Mouse (Mus musculus) ZHBTc4 (cell line): ENCODE data around the gene Samd9l.
"Not testable (repeated sequence)": the region's sequence is repeated elsewhere in the genome, so short reads cannot be mapped to it uniquely, and the experiment has no call there.

Experiments
- DNase-seq: peaks from one replicate; pipeline ENCODE4 v3.0.0-alpha.2; 2011; ENCODE audit warnings: low read depth, low spot score

The Samd9l gene

DNA sequence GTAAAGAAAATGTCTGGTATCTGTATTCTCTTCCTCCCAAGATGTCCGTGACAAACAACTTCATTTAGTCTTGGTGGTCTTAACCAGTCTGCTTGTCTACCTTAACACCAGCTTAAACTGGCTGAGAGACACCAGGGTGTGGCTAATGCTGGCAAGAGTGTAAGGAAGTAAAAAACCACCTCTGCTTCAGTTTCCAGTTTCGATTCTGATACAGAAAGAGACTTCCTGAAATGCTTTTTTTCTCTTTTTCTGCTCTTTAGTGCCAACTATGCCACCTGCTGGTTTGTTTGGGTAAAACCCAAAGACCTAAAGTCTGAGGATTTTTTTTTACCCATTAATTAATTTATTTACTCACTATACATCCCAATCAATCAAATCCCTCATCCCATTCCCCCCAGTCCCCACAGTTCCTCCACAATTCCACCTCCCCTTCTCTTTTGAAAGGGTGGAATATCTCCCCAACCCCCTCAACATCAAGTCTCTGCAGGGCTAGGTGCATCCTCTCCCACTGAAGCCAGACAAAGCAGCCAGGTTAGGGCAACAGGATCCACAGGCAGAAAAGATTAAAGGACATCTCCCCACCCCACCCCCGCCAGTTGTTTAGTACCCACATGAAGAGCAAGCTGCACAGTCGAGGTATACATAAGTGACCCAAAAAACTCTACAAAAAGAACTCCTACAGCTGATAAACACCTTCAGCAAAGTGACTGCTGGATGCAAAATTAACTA is at the start of gene Samd9l:
Gene Samd9l, minus strand, starts transcription at position 233 of the 729 bp plus-strand sequence.
- DNase-seq = peak; percentile 71

DNA sequence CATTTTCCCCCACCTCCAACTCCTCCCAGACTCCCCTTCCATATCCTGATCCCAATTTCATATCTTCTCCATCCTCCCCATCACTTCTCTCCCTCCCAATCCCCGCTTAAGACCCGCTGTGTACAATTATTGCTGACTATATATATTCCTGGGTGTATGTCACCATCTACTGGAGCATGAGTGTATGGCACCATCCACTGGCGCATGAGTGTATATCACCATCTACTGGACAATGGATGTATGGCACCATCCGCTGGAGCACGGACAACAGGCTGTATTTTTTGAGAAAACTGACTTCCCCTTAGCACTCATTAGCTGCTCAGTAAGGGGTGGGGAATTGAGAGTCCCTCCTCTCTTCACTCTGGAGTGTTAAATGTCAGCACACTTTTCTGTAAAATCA is 48.0 kb upstream of the Samd9l start:
- DNase-seq = peak; percentile 89

DNA sequence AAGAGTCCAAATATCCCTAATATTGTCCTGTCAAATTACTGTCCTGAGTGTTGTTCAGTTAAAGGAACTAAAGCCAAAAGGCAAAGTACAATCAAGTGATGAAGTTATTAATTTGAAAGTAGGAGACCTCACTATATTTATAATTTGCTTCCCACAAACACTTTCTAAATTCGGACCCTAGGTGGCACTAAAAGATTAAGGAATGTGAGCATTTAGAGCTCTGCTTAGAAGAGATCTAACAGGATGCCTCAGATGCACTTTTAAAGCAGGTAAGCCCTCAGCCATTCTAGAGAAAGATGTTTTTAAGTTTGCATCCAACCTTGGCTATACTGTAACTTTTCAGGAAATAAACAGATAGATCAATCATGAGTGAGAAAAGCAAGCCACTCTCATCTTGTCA is 44.5 kb upstream of the Samd9l start:
- DNase-seq = no peak

DNA sequence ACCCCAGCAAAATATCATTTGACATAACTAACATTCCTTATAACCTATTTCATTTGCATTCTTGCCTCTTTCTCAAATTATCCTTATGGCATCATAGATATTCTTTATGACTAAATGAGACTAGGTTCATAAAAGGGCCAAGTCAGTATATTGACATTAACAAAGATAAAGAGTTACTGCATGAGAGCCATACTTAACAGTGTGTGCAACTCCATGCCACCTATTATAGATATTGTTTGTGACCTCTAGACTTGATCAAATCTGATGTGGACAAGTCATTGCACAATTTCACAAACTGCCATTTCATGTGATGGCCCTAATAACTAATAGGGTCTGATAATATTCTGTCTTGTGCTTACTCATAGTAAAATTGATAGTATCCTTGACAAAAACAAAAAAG is 36.7 kb upstream of the Samd9l start:
- no peak for DNase-seq

DNA sequence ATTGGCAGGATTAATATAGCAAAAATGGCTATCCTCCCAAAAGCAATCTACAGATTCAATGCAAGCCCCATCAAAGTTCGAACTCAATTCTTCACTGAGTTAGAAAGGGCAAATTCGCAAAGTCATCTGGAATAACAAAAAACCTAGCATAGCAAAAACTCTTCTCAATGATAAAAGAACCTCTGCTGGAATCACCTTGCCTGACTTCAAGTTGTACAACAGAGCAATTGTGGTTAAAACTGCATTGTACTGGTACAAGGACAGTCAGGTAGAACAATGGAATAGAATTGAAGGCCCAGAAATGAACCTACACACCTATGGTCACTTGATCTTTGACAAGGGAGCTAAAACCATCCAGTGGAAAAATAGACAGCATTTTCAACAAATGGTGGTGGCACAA is 31.6 kb upstream of the Samd9l start:
- DNase-seq = peak; percentile 55

DNA sequence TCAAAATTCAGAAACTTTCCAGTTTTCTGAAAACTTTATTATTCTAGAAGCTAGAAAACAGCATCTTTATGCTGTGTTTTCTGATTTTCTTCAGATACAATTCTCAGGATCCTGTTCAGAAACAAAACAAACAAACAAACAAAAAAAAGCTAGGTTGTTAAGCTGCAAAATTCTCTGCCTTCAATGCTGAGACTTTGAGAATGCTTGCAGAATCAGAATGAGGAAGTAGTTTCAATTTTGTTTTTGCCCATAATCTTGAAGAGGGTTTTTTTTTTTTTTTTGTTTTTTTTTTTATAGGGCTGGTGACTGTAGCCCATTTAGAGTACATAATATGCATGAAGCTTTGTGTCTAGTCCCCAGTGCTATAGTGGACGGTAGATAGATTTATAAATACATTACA is 27.7 kb upstream of the Samd9l start:
- DNase-seq = no peak

DNA sequence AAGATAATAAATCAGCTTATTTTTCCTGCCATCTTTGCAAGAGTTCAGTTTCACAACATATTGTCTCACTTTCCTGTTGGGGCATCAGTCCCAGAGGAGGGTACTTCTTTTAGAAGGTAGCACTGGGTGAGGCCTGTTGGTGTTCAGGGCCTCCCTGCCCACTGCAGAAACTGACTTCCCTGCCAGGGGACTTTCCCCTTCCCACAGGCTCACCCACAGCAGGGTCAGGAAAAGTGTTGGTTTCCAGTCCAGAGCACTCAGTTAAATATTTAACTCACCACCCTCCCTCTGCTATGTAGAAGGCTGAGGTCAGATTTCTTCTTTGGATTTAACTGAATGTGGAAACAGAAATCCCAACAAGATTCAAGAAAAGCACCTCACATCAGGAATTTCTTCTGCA is 26.0 kb upstream of the Samd9l start:
- not testable (repeated sequence) for DNase-seq

DNA sequence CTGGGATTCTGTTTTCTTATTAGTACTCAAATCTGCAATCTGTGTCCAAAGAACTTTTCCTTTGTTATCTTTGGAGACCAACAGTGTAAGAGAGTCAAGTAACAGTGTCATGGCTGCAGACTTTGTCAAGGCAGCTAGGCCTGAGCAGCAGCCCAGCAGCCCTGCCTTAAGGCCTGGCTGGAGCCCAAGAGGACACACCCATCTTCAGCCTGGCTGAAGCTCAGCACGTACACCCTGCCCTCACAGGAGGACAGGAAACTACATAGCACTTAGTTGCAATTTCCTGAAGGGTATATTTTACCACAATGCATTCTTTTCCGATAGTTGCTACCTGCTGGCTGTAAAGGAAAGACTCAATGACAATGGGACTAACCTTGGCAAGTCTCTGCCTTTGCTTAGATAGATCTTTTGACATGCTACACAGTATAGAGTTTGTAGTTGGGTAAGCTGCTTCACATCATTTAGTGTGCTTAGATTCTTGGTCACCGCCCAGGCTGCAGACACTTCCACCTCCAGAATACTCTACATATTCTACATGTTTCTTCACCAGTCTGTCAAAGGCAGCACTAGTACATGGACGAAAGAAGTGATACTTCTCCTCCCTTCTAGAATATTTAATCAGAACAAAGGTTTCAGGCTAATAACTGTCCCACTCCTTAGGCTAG is 25.4 kb upstream of the Samd9l start:
- DNase-seq = peak; percentile 74

DNA sequence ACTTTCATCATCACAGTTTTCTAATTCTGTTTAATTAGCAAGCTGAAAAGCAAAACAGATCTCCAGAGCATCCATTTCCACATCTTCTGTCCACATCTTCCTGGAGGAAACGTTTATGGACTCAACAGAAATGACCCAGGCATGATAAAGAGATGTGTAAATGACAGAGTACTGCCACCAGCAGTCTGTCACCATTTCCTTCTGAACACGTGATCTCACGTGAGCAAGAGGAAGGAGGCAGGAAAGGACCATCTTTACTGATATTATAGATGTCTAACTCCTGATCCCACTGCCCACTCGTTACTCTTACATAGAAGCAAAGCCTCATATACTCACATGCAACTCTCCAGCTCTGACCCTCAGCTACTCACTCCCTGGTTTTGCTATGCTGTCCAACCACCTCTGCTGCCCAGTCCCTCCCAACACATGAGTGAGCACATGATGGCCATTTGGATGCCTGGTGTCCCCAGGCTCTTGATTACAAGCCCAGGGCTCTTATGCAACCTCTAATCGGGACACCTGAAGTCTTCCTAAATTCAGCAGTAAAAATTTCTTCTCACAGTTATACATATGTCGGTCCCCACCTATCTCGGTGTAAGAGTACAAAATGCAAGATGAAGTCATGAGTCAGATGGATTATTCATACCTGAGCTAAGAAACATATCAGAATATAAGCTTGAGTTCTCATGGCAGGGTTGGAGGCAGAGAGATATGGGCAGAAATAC is 2.0 kb downstream of the Samd9l start:
- not testable (repeated sequence) for DNase-seq

DNA sequence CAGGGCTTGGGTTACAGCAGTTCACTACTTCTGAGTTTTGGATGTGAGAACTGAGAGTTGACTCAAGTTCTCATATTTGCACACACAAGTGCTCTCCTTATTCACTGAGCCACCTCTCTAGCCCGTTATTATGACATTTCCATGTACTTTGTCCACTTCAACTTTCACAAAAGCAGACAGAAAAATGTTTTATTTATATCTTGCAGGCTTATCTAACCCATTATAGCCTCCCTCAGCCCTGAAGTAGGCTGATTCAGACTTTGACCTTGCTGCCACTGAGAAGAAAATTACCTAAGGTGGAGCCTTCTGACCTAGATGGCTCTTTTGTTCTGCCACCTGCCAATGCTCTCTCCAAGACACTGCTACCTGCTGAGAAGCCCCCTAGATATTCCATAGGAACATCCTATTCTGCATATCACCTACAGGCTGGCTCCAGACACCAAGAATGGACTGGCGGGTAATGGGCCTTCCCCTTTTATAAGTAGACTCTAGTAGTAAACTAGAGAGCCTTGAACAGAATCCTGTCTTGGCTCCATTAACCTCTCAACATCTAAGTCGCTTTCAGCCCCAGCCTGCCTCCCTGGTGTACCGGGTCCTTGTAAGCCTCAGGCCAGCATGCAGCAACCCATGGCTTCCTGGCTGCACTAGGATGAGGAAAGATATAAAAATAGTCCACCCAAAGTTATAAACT is 3.3 kb downstream of the Samd9l start:
- peak; percentile 70 for DNase-seq

DNA sequence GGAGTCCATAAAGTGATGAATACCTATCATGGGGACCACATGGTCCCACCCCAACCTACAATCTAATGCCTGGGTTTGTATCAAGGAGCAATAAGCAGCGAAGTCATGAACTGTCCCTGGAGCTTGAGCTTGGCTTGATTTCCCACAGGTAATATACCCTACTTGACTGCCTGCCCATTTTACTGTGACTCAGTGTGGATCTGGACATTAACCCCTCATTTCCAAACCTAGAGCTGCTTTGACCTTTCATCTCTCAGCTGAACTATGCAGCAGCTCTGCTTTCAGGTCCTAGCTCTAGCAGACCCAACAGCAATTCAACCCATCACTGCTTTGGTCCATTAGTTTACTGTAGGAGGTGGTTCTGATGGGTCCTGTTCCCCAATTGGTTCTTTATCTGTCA is 9.4 kb downstream of the Samd9l start:
- no peak for DNase-seq

DNA sequence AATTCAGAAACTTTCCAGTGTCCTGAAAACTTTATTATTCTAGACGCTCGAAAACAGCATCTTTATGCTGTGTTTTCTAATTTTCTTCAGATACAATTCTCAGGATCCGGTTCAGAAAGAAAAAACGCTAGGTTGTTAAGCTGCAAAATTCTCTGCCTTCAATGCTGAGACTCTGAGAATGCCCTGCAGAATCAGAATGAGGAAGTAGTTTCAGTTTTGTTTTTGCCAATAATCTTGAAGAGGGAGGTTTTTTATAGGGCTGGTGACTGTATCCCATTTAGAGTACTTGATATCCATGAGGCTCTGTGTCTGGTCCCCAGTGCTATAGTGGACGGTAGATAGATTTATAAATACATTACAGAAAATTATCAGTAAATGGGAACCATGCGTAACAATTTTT is 12.8 kb downstream of the Samd9l start:
- no peak for DNase-seq

DNA sequence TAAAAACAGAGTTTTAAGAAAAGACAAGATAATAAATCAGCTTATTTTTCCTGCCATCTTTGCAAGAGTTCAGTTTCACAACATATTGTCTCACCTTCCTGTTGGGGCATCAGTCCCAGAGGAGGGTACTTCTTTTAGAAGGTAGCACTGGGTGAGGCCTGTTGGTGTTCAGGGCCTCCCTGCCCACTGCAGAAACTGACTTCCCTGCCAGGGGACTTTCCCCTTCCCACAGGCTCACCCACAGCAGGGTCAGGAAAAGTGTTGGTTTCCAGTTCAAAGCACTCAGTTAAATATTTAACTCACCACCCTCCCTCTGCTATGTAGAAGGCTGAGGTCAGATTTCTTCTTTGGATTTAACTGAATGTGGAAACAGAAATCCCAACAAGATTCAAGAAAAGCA is 14.6 kb downstream of the Samd9l start:
- not testable (repeated sequence) for DNase-seq

DNA sequence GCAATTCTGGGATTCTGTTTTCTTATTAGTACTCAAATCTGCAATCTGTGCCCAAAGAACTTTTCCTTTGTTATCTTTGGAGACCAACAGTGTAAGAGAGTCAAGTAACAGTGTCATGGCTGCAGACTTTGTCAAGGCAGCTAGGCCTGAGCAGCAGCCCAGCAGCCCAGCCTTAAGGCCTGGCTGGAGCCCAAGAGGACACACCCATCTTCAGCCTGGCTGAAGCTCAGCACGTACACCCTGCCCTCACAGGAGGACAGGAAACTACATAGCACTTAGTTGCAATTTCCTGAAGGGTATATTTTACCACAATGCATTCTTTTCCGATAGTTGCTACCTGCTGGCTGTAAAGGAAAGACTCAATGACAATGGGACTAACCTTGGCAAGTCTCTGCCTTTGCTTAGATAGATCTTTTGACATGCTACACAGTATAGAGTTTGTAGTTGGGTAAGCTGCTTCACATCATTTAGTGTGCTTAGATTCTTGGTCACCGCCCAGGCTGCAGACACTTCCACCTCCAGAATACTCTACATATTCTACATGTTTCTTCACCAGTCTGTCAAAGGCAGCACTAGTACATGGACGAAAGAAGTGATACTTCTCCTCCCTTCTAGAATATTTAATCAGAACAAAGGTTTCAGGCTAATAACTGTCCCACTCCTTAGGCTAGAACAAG is 15.1 kb downstream of the Samd9l start:
- DNase-seq = not testable (repeated sequence)

DNA sequence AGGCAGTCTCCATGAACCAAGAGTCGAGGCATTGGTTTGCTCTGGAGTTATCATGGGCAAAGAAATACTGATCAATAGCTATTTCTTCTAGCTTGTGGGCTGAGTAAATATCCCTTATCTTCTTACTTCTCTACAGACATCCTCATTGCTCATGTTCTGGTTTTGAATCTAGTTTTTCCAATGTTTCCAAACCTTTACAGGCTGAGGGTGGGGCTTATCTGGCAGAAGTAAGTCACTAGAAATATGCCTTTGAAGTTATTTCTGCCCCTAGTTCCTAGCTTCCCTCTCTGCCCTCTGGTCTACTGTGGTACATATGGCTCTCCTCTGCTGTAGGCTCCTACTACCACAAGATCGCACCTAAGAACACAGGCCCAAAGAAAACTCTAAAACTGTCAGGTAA is 20.2 kb downstream of the Samd9l start:
- DNase-seq = no peak

DNA sequence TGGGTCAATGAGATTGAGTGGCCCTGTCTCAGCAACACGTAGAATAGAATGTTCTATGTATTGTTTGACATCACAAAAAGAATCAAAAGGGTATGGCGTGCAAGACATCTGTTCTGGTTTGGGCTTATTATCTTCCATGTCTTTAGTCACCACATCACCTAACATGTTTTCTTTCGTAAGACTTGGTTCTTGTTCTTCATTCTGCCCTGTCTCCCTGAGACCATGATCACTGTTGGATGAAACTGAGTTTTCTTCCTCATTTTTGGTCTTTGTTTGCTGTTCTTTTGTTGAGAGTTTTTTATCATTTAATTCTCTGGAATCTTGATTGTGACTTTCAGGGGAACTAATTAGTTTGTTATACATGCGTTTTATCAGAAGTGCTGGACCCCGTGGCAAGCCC is 22.7 kb downstream of the Samd9l start:
- no peak for DNase-seq

DNA sequence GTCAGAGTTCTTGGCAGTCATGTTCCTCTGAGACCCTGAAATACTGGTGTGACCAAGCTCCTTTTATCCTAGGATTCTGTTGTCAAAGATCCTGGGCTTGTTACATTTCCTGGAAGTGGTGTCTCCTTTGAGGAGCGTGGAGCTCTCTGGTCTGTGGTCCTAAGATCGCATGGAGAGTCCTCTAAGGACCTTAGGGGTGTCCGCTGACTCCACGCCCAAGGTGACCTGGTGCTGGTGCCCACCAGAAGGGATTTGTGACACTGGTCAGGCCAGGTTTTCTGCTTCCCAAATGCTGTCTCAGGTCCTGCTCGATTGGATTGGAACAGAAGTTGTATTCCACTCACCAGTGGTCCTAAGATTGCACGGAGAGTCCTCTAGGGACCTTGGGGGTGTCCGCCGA is 29.8 kb downstream of the Samd9l start:
- DNase-seq = no peak

DNA sequence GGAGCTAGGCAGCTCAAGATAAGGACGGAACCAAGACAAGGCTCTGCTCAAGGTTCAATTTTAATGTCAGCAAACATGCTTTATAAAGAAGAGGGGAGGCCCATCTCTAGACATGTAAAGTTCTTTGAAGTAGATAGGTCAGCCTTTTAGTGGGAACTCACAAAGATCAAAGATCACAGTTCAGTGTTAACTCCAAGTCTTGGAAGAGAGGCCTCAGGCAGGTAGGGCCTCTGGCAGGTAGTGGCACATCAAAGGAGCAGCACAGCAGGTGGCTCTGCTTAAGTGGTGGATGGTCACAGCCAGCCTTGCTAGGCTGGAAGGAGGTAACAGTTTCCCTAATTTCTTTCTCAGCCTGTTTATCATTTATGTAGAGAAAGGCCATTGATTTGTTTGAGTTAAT is 33.8 kb downstream of the Samd9l start:
- peak; percentile 18 for DNase-seq

DNA sequence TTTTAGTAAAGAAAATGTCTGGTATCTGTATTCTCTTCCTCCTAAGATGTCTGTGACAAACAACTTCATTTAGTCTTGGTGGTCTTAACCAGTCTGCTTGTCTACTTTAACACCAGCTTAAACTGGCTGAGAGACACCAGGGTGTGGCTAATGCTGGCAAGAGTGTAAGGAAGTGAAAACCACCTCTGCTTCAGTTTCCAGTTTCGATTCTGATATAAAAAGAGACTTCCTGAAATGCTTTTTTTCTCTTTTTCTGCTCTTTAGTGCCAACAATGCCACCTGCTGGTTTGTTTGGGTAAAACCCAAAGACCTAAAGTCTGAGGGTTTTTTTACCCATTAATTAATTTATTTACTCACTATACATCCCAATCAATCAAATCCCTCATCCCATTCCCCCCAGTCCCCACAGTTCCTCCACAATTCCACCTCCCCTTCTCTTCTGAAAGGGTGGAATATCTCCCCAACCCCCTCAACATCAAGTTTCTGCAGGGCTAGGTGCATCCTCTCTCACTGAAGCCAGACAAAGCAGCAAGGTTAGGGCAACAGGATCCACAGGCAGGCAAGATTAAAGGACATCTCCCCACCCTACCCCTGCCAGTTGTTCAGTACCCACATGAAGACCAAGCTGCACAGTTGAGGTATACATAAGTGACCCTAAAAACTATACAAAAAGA is 53.3 kb downstream of the Samd9l start:
- DNase-seq = not testable (repeated sequence)

DNA sequence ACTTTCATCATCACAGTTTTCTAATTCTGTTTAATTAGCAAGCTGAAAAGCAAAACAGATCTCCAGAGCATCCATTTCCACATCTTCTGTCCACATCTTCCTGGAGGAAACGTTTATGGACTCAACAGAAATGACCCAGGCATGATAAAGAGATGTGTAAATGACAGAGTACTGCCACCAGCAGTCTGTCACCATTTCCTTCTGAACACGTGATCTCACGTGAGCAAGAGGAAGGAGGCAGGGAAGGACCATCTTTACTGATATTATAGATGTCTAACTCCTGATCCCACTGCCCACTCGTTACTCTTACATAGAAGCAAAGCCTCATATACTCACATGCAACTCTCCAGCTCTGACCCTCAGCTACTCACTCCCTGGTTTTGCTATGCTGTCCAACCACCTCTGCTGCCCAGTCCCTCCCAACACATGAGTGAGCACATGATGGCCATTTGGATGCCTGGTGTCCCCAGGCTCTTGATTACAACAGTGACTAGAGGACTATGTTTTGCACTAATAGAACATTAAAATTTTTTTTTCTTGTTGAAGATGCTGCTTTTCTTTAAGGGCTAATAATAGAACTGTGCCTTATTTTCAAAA is 54.2 kb downstream of the Samd9l start:
- not testable (repeated sequence) for DNase-seq
